Mouse (Mus musculus): ENCODE measurements around the gene Maged2. TPM values are rescaled to one million over a fixed set of nuclear protein-coding genes. Genes with fewer than 3 reads are reported as not detected.
"Not testable (repeated sequence)": the region's sequence is repeated elsewhere in the genome, so short reads cannot be mapped to it uniquely, and the experiment has no call there.

The Maged2 gene
- polyA plus RNA-seq, 1 experiment from 2014 or later, result 474 TPM

GRCm38 (mm10) chrX:150800987-150801386, 13.2 kb downstream of the Maged2 start:
- H3K36me3 ChIP-seq (ENCODE audit: control insufficient read depth, insufficient read depth, low read length); H3K27ac ChIP-seq (ENCODE audit: low read length); H3K9me3 ChIP-seq (replicated peaks; ENCODE audit: control insufficient read depth, low read length, poor library complexity, severe bottlenecking); H3K4me2 ChIP-seq (ENCODE audit: low read length); H3K4me1 ChIP-seq (ENCODE audit: control insufficient read depth, insufficient read depth, low read length); ATAC-seq; H3K9ac ChIP-seq (ENCODE audit: low read depth, low read length); H3K27me3 ChIP-seq (ENCODE audit: control insufficient read depth, insufficient read depth, low read depth, low read length); H3K4me3 ChIP-seq (ENCODE audit: low read depth, low read length): not testable (repeated sequence)
- 88% methylated on average over 1 of the region's 4 CpGs for WGBS

- H3K36me3 ChIP-seq (ENCODE audit: control insufficient read depth, insufficient read depth, low read length); H3K4me3 ChIP-seq (ENCODE audit: low read depth, low read length); H3K27ac ChIP-seq (ENCODE audit: low read length); H3K9ac ChIP-seq (ENCODE audit: low read depth, low read length); H3K9me3 ChIP-seq (replicated peaks; ENCODE audit: control insufficient read depth, low read length, poor library complexity, severe bottlenecking); H3K4me1 ChIP-seq (ENCODE audit: control insufficient read depth, insufficient read depth, low read length); H3K4me2 ChIP-seq (ENCODE audit: low read length); H3K27me3 ChIP-seq (ENCODE audit: control insufficient read depth, insufficient read depth, low read depth, low read length): not testable (repeated sequence)
- WGBS, result 56% methylated on average over 2 of the region's 10 CpGs
- peak; percentile 89 for ATAC-seq
Observed at GRCm38 (mm10) chrX:150798493-150799177, 15.5 kb downstream of the Maged2 start.

Other genes with a start within 250 kb of the Maged2 start
- gene Pfkfb1, start 226.1 kb downstream of the Maged2 start, polyA plus RNA-seq (2015; fragmentation: Nextera tagmentation; extraction: Ambion mirVana), result 4.6 and 5.6 TPM in 2 replicates
- gene Apex2, start 224.5 kb downstream of the Maged2 start, polyA plus RNA-seq (2015; fragmentation: Nextera tagmentation; extraction: Ambion mirVana), result 17.3 and 17.6 TPM in 2 replicates
- gene Tro, start 156.8 kb downstream of the Maged2 start, polyA plus RNA-seq (2015; fragmentation: Nextera tagmentation; extraction: Ambion mirVana), result 100 and 102 TPM in 2 replicates
- 94.7 and 95.9 TPM in 2 replicates for gene Gnl3l, start 203.0 kb upstream of the Maged2 start, polyA plus RNA-seq (2015; fragmentation: Nextera tagmentation; extraction: Ambion mirVana)
- 13.1 and 13.4 TPM in 2 replicates for gene Fgd1, start 231.8 kb upstream of the Maged2 start, polyA plus RNA-seq (2015; fragmentation: Nextera tagmentation; extraction: Ambion mirVana)

Data from midbrain, embryonic 16.5 days (tissue).